Mouse (Mus musculus) forebrain, embryonic 13.5 days (tissue): Measurements from ENCODE around the gene Eef1g. TPM values are rescaled to one million over a fixed set of nuclear protein-coding genes. Genes with fewer than 3 reads are reported as not detected.
"Not testable (repeated sequence)": the region's sequence is repeated elsewhere in the genome, so short reads cannot be mapped to it uniquely, and the experiment has no call there.

Source experiments
- ATAC-seq: fragments of 200-750 bp; cut with Nextera tagmentation; 2 replicates; pipeline ENCODE4 v1.8.0; 2017
- H3K27ac ChIP-seq: fragments of 300-500 bp; sonication (generic); 2 replicates; pipeline ENCODE4 v1.5.1; 2015; ENCODE audit warnings: inconsistent platforms, mild to moderate bottlenecking, moderate library complexity
- H3K27me3 ChIP-seq: fragments of 300-500 bp; sonication (generic); 2 replicates; pipeline ENCODE4 v1.6.1; 2015; ENCODE audit warnings: mild to moderate bottlenecking, inconsistent platforms
- H3K36me3 ChIP-seq: fragments of 300-500 bp; sonication (generic); 2 replicates; pipeline ENCODE4 v1.6.1; 2015; ENCODE audit warnings: mild to moderate bottlenecking, inconsistent platforms; ENCODE audit not compliant: poor library complexity, severe bottlenecking
- H3K4me1 ChIP-seq: fragments of 300-500 bp; sonication (generic); 2 replicates; pipeline ENCODE4 v1.6.1; 2015; ENCODE audit warnings: inconsistent platforms
- H3K4me2 ChIP-seq: fragments of 300-500 bp; sonication (generic); 2 replicates; pipeline ENCODE4 v1.6.1; 2015; ENCODE audit warnings: inconsistent platforms, mild to moderate bottlenecking, moderate library complexity
- H3K4me3 ChIP-seq: fragments of 300-500 bp; sonication (generic); 2 replicates; pipeline ENCODE4 v1.5.1; 2015; ENCODE audit warnings: mild to moderate bottlenecking, inconsistent platforms
- H3K9ac ChIP-seq: fragments of 300-500 bp; sonication (generic); 2 replicates; pipeline ENCODE4 v1.6.1; 2015; ENCODE audit warnings: mild to moderate bottlenecking, inconsistent platforms
- H3K9me3 ChIP-seq: fragments of 300-500 bp; sonication (generic); replicated peaks from 2 replicates; pipeline ENCODE4 v1.6.1; 2016; ENCODE audit warnings: inconsistent platforms
- WGBS: fragments of 180-500 bp; shearing (Covaris S2); methylation state at CpG from one replicate; pipeline ENCODE4 v1.1.7; 2015; 5-methylcytosine and 5-hydroxymethylcytosine counted together
- polyA plus RNA-seq: library from polyadenylated mRNA; unstranded; fragments of >200 nt; fragmentation: Nextera tagmentation; extraction: Ambion mirVana; gene quantifications from 2 replicates; pipeline ENCODE4 v1.2.1, GENCODE M21; 2015

The Eef1g gene
- polyA plus RNA-seq, 1 experiment from 2014 or later, result 373 TPM

DNA sequence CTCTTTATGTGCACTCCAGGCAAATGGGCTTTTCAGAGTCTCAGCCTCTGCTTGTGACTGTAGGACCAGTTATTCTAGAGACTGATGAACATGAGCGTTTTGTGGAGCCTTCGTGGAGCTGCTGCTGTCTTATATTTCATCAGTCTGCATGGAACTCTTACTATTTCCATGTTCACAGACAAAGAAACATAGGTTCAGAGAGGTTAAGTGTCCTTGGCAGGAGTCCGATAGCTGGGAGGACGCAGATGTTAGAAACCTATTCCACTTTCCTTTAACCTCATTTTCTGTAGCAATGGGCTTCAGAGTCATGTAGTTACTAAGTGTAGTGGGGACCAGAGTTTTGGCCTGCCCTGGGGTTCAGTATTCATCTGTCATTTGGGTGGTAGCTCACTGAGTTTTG is 32.4 kb downstream of the Eef1g start:
- Histone ChIP-seq H3K9ac (no peak overlapping the region), H3K27ac (no peak overlapping the region), H3K27me3 (no peaks in the 10 kb centered on the region), H3K36me3 (no peaks in the 10 kb centered on the region), H3K4me3 (no peak overlapping the region), H3K4me2 (no peak overlapping the region), H3K4me1 (no peaks in the 10 kb centered on the region; the same call in 1 of the 2 replicates), H3K9me3 (no peaks in the 10 kb centered on the region)
- no peak for ATAC-seq
- 94% methylated on average over 4 of the region's 4 CpGs for WGBS

DNA sequence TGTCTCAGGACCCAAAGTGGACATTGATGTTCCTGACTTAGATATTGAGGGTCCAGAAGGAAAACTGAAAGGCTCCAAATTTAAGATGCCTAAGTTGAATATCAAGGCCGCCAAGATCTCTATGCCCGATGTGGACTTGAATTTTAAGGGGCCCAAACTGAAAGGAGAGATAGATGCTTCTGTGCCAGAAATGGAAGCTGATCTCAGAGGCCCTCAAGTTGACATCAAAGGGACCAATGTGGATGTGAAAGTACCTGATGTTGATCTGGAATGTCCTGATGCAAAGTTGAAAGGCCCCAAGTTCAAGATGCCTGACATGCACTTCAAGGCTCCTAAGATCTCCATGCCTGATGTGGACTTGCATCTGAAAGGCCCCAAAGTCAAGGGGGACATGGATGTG is 40.1 kb downstream of the Eef1g start:
- H3K27me3 ChIP-seq, H3K9ac ChIP-seq, H3K9me3 ChIP-seq, H3K4me3 ChIP-seq, H3K27ac ChIP-seq, H3K4me1 ChIP-seq, ATAC-seq, H3K4me2 ChIP-seq, H3K36me3 ChIP-seq: not testable (repeated sequence)
- 92% methylated on average over 2 of the region's 2 CpGs for WGBS

DNA sequence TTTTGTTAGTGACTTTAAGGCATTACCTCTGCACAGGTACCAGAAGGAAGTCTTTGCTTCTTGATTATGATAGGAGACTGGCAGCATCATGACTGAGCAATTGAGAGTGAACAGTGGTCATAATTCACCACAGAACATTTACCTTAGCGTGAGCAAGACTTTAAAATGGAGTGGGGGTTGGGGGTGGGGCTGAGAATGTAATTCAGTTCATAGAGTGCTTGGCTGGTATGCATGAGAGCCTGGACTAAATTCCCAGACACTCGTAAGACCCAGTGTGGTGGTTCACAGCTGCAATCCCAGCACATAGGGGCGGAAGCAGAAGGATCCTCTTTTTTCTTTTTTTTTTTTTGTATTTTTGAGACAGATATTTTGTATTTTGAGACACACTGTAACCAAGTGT is 52.5 kb downstream of the Eef1g start:
- H3K4me1 ChIP-seq, result 0 out of 2 replicates have a peak, but pooled peaks cover 6% of the 10 kb centered on the region
- no peaks in the 10 kb centered on the region for H3K36me3 ChIP-seq
- no peaks in the 10 kb centered on the region for H3K27me3 ChIP-seq
- WGBS, result 88% methylated on average over 3 of the region's 3 CpGs
- no peak overlapping the region for H3K27ac ChIP-seq
- no peak overlapping the region for H3K9ac ChIP-seq
- H3K9me3 ChIP-seq, result no peaks in the 10 kb centered on the region
- no peak for ATAC-seq
- H3K4me3 ChIP-seq, result no peak overlapping the region
- H3K4me2 ChIP-seq, result no peak overlapping the region

DNA sequence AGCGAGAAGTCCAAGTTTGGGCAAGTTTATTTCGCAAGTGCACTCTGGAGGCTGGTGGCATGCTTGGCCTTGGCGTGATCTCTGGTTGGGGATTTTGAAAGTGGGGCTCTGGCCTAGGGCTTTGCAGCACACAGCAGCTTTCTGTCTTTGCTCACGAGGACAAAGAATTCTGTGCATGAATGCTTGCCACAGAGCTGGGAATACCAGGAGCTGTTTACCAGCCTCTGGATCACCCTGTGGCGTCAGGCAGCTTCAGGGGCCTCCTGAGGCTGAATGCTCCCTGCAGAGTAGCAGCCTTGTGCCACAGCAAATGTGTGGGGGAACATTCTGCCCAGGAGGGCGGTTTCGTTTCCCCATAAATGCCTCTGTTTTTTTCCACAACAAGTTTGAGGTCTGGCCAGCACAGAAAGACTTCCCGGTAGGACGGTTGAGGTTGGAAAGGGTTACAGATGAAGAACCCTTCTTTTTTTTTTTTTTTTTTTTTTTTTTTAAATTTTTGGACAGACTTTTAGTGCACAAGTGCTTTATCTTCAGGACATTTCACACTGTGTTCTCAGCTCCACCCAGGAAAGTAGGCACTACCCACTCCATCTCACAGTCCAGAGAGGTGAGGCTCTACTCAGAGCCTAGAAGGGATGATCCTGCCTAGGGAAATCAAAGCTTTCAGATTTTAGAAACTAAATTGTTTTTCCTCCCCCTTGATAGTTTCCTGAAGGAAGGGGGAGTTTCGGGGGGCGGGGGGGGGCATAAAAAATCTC is 56.4 kb downstream of the Eef1g start:
- Histone ChIP-seq H3K4me3 (no peak overlapping the region), H3K9ac (no peak overlapping the region), H3K27ac (0 out of 2 replicates have a peak overlapping the region, but pooled peaks have one; percentile 31), H3K4me1 (peaks cover 28% of the 10 kb centered on the region), H3K36me3 (no peaks in the 10 kb centered on the region), H3K9me3 (no peaks in the 10 kb centered on the region), H3K27me3 (no peaks in the 10 kb centered on the region), H3K4me2 (no peak overlapping the region)
- WGBS, result 59% methylated on average over 11 of the region's 11 CpGs
- no peak for ATAC-seq

DNA sequence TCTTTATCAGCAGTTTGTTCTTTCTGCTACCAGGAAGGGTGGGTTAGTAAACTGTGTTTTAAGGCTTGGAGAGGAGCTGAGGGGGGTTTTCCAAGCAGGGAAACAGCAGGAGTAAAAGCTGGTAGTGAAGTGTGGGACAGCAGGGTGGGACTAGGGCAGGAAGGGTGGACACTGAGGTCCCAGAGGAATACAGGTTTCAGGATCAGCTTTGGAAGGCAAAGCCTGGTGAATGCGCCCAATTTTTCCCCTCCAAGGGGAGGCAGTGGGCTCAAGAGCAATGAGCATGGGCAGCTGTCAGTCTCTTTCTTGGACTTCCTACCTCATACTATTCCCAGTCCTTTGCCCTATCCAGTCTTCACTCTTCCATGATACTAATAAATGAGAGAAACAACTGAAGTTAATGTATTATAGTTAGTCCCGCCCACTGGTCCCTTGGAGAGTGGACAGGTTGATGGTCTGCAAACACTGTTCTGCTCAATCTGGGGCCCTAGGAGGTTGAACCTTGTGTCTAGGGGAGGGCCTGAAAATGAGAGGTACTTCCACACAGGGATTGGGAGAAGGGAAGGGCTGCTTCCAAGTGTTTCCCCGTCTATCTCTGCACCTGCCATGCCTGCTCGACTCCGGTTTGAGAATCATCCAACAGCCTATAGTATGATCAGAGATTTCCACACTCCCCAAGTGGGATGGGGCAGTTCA is 58.9 kb downstream of the Eef1g start:
- Histone ChIP-seq H3K27me3 (no peaks in the 10 kb centered on the region), H3K4me2 (no peak overlapping the region), H3K36me3 (no peaks in the 10 kb centered on the region), H3K4me3 (no peak overlapping the region), H3K9ac (no peak overlapping the region), H3K9me3 (no peaks in the 10 kb centered on the region), H3K27ac (no peak overlapping the region; the same call in 1 of the 2 replicates), H3K4me1 (peaks cover 38% of the 10 kb centered on the region)
- WGBS, result 93% methylated on average over 5 of the region's 5 CpGs
- ATAC-seq, result no peak

DNA sequence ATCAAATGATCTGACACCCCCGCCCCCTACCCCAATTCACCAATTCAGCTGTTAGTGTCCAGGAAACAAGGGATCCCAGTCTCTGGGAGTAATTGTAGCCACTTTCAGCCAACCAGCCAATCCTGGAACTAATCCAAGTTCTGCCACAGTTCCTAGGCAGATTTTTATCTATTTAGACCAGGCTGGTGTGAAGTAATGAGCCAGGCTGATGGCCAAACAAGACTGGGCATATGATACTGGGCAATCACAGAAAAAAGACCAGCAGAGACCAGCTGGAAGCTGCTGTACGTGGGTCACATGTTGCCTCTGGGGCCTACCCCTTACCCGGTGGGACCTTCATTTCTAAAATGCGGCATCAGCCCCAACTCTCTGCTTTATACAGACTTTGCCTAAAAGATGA is 59.8 kb downstream of the Eef1g start:
- peak; percentile 92 for ATAC-seq
- no peak overlapping the region for H3K9ac ChIP-seq
- H3K4me3 ChIP-seq, result no peak overlapping the region
- H3K27me3 ChIP-seq, result no peaks in the 10 kb centered on the region
- no peaks in the 10 kb centered on the region for H3K36me3 ChIP-seq
- no peaks in the 10 kb centered on the region for H3K9me3 ChIP-seq
- 57% methylated on average over 4 of the region's 4 CpGs for WGBS
- peaks cover 38% of the 10 kb centered on the region for H3K4me1 ChIP-seq
- H3K4me2 ChIP-seq, result no peak overlapping the region
- H3K27ac ChIP-seq, result no peak overlapping the region

DNA sequence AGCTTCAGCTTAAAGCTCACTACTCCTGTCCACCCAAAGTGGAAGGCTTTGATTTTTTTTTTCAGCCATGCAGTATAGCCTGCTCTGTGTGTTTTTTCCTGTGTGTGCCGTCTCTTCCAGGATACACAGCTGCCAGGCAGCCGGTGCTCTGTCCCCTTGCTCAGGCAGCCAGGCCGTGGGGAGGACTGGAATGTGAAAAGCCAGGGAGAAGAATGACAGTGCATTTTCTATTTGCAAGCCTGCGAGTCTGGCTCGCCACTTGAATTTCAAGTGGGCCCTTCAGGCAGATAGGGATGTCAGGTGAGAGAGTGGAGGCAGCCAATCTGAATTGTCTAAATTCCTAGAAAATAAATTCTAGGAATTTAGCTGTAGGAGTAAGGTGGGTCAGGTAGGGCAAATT is 61.0 kb downstream of the Eef1g start:
- Histone ChIP-seq H3K36me3 (no peaks in the 10 kb centered on the region), H3K4me1 (peaks cover 41% of the 10 kb centered on the region), H3K27me3 (no peaks in the 10 kb centered on the region), H3K27ac (no peak overlapping the region), H3K4me3 (no peak overlapping the region), H3K9me3 (no peaks in the 10 kb centered on the region), H3K9ac (no peak overlapping the region), H3K4me2 (no peak overlapping the region)
- WGBS, result 24% methylated on average over 5 of the region's 5 CpGs
- peak; percentile 12; the same call in 1 of the 2 replicates for ATAC-seq

Other genes starting within 250 kb of the Eef1g start
- gene Slc3a2, start 243.7 kb upstream of the Eef1g start, polyA plus RNA-seq, result 135 and 143 TPM in 2 replicates
- gene Wdr74, start 231.2 kb upstream of the Eef1g start, polyA plus RNA-seq, result 92.0 and 97.4 TPM in 2 replicates
- gene 1700092M07Rik, start 226.3 kb upstream of the Eef1g start, polyA plus RNA-seq, result 1.9 and 3.7 TPM in 2 replicates
- gene Stx5a, start 225.6 kb upstream of the Eef1g start, polyA plus RNA-seq, result 117 and 118 TPM in 2 replicates
- 194 and 211 TPM in 2 replicates for gene Nxf1, start 210.0 kb upstream of the Eef1g start, polyA plus RNA-seq
- gene Tmem223, start 196.0 kb upstream of the Eef1g start, polyA plus RNA-seq, result 260 and 261 TPM in 2 replicates
- 35.9 and 36.5 TPM in 2 replicates for gene Tmem179b, start 192.6 kb upstream of the Eef1g start, polyA plus RNA-seq
- gene Taf6l, start 180.6 kb upstream of the Eef1g start, polyA plus RNA-seq, result 30.1 and 33.0 TPM in 2 replicates
- 174 and 190 TPM in 2 replicates for gene Polr2g, start 168.5 kb upstream of the Eef1g start, polyA plus RNA-seq
- 7.9 and 8.5 TPM in 2 replicates for gene Zbtb3, start 164.5 kb upstream of the Eef1g start, polyA plus RNA-seq
- 86.1 and 89.1 TPM in 2 replicates for gene Ttc9c, start 147.7 kb upstream of the Eef1g start, polyA plus RNA-seq
- gene Hnrnpul2, start 147.0 kb upstream of the Eef1g start, polyA plus RNA-seq, result 6.4 and 6.8 TPM in 2 replicates
- gene AC129217.1, start 137.3 kb upstream of the Eef1g start, polyA plus RNA-seq, result not detected in 2 replicates
- 66.9 and 72.1 TPM in 2 replicates for gene Bscl2, start 129.6 kb upstream of the Eef1g start, polyA plus RNA-seq
- gene Gng3, start 127.8 kb upstream of the Eef1g start, polyA plus RNA-seq, result 198 and 204 TPM in 2 replicates
- gene Lrrn4cl, start 116.3 kb upstream of the Eef1g start, polyA plus RNA-seq, result 0.28 and 0.39 TPM in 2 replicates
- 188 and 194 TPM in 2 replicates for gene Ubxn1, start 95.5 kb upstream of the Eef1g start, polyA plus RNA-seq
- gene Uqcc3, start 86.1 kb upstream of the Eef1g start, polyA plus RNA-seq, result 61.8 and 64.6 TPM in 2 replicates
- gene Lbhd1, start 83.3 kb upstream of the Eef1g start, polyA plus RNA-seq, result 73.6 and 85.7 TPM in 2 replicates
- gene Gm49403, start 83.1 kb upstream of the Eef1g start, polyA plus RNA-seq, result not detected in 2 replicates
- gene 1810009A15Rik, start 78.2 kb upstream of the Eef1g start, polyA plus RNA-seq, result 92.5 and 97.7 TPM in 2 replicates
- not detected in 2 replicates for gene Gm49416, start 78.1 kb upstream of the Eef1g start, polyA plus RNA-seq
- 37.9 and 44.5 TPM in 2 replicates for gene Ints5, start 74.0 kb upstream of the Eef1g start, polyA plus RNA-seq
- gene Ganab, start 69.0 kb upstream of the Eef1g start, polyA plus RNA-seq, result 83.6 and 91.5 TPM in 2 replicates
- 66.4 and 69.5 TPM in 2 replicates for gene B3gat3, start 46.7 kb upstream of the Eef1g start, polyA plus RNA-seq
- 1.2 and 1.3 TPM in 2 replicates for gene Rom1, start 37.7 kb upstream of the Eef1g start, polyA plus RNA-seq
- gene Eml3, start 37.5 kb upstream of the Eef1g start, polyA plus RNA-seq, result 8.9 and 9.6 TPM in 2 replicates
- 178 and 180 TPM in 2 replicates for gene Mta2, start 25.2 kb upstream of the Eef1g start, polyA plus RNA-seq
- gene Tut1, start 13.2 kb upstream of the Eef1g start, polyA plus RNA-seq, result 35.3 and 36.7 TPM in 2 replicates
- 2.8 and 3.0 TPM in 2 replicates for gene Ahnak, start 22.2 kb downstream of the Eef1g start, polyA plus RNA-seq
- gene Scgb1a1, start 120.9 kb downstream of the Eef1g start, polyA plus RNA-seq, result not detected in 2 replicates
- gene Asrgl1, start 168.6 kb downstream of the Eef1g start, polyA plus RNA-seq, result 28.7 and 29.4 TPM in 2 replicates